Mouse (Mus musculus): ENCODE results near the gene Gba2.
"Not testable (repeated sequence)": the region's sequence is repeated elsewhere in the genome, so short reads cannot be mapped to it uniquely, and the experiment has no call there.

Gba2 gene

DNA sequence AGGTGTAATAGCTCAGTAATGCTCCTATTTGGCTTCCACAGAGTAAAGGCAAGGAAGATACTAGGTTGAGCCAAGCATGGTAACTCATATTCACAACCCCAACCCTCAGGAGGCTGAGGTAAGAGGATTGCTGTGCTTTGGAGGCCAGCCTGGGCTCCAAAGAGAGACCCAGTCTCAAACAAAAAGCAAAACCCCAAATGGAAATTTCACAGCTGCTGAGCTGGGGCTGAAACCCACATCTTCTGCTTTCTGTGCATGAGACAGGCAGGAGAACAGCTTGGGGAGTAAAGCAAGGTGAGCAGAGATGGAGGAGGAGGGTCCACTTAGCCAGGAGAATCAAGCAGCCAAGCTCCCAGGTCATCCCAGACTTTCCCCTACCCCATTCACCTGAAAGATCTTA is 24.8 kb downstream of the Gba2 start:
- no peak for DNase-seq (ENCODE audit: low read depth, low spot score)

DNA sequence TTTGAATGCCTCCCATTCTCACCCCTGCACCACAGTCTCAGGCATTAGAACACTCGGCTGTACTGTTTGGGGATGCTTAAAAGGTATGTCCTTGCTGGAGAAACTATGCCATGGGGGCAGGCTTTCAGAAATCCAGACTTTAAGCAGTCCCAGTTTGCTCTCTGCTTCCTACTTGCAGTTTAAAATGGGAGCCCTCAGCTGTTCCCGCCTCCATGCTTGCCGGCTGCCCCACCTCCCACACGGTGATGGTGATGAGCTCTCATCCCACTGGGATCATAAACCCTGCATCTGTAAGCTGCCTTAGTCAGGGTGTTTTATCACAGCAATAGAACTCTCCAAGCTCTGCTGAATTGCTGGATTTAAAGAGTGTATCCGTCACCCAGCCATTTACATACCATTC is 26.2 kb downstream of the Gba2 start:
- DNase-seq (ENCODE audit: low read depth, low spot score) = no peak

DNA sequence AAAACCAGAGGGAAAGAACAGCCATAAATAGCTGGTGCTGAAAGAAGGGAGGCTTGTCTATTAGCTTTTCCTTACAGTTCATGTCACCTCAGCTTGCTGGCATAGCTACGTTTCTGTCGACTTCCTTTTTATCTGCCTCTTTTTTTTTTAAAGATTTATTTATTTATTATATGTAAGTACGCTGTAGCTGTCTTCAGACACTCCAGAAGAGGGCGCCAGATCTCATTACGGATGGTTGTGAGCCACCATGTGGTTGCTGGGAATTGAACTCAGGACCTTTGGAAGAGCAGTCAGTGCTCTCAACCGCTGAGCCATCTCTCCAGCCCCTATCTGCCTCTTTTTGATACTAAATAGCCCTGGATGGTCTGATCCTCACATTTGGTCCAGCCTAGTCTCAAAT is 26.8 kb downstream of the Gba2 start:
- not testable (repeated sequence) for DNase-seq (ENCODE audit: low read depth, low spot score)

DNA sequence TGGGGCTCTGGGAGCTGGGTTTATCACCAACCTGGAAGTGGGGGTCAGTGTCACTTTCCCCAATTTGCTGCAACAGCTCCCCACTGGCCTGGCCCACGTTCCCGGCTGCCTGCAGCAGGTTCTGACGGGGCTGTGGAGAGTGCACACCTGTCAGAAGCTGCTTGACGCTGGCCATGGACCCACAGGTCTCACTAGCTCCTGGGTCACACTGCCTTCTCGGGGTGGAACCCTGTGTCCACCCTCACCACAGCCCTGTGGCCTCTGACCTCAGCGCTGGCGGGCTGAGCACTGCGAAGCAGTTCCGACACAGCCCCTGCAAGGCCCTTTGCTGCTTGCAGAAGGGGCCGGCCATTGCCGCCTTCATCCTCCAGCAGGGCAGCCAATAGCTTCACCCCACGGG is 29.6 kb downstream of the Gba2 start:
- no peak for DNase-seq (ENCODE audit: low read depth, low spot score)

DNA sequence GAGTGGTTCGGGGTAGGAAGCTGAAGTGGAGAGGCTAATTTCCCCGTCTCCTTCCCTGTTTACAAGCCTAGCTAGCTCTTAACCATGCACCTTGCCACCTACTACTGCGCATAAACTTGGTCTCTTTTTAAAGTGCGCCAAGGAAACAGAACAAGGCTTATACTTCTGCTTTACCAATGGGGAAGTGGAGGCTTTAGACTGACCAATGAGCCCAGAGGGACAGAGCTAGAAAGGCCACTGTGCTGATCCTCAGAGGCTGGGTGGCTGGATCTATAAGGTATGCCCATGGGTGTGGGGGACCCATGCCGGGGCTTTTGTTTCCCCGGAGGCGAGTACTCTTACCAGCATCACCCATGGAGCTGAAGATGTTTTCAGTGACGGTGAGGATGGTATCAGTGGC is 31.5 kb downstream of the Gba2 start:
- no peak for DNase-seq (ENCODE audit: low read depth, low spot score)

DNA sequence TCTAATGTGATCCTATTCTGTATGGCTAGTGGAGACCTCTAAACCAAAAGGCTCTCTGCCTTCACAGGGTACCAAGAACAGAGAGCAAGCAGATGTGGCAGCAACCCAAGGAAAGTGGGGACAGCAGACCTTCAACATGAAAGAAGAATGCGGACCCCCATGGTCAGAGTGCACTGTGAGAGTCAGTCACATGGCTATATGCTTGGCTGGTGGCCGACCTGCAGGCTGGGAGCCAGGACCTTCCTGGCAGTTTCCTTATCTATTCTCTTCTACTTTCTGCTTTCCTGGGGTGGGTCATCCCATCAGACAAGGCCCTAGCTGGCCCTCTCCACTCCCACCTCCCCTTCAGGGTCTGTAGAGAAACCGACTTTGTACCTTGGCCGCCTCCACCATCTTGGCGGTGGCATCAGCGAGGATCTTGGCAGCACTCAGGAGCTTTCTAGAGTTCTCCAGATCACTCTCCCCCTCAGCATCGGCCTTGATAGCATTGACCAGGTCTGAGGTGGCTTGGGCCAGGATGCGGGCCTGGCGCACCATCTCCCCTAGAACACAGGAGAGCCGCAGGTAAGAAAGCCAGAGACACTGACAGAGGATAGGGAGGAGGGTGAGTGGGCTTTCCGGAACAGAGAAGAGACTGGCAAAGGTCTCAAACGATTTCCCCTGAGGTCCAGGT is 32.2 kb downstream of the Gba2 start:
- DNase-seq (ENCODE audit: low read depth, low spot score) = no peak

DNA sequence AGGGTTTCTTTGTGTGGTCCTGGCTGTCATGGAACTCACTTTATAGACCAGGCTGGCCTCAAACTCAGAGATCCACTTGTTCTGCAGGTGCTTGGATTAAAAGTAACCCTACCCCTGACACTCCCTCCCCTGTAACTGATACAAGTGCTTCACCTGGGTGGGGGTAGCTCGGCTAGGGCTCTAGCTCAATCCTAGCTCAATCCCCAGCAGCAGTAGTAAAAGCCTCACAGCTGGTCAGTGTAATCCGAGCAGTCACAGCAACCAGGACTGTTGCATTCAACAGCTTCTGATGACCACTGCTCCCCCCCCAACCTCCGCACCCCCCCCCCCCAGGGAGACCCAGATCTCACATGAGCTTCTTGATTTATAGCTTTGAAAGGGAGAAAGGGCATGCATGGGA is 36.6 kb downstream of the Gba2 start:
- DNase-seq (ENCODE audit: low read depth, low spot score) = no peak

DNA sequence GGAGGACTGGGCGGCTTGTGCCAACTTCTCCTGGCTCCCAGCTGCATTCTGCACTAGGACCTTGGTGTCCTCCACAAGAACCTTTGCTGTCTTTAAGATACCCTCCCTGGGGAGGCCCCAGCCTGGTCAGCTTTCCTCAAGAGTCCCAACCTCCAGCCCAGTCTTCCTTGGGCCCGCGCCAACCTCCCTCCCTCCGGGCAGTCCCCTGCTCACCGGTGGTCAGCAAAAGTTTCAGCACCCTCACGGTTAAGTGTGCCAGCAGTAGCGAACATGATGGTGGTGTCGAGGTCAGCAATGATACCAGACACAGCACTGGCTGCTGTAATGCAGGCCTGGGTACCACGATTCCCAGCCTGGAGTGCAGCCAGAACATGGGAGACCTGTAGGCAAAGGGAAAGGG is 42.6 kb downstream of the Gba2 start:
- no peak for DNase-seq (ENCODE audit: low read depth, low spot score)

DNA sequence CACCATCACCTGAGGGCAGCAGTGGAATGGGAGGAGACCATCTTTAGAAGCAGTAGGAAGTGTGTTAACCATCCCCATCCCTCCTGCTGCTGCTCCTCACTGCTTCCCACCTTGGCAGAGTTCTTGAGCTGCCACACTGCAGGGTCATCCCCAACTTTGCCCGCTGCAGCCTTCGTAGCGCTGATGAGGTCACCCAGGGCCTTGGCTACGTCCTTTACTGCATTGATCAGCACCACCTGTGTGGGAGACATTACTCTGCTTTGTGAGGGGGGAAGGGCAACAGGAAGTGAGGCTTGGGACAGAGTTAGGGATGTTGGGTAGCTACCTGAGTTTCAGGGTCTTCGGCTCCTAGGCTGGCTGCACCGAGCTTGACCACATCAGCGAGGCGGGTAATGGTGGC is 43.0 kb downstream of the Gba2 start:
- no peak for DNase-seq (ENCODE audit: low read depth, low spot score)

DNA sequence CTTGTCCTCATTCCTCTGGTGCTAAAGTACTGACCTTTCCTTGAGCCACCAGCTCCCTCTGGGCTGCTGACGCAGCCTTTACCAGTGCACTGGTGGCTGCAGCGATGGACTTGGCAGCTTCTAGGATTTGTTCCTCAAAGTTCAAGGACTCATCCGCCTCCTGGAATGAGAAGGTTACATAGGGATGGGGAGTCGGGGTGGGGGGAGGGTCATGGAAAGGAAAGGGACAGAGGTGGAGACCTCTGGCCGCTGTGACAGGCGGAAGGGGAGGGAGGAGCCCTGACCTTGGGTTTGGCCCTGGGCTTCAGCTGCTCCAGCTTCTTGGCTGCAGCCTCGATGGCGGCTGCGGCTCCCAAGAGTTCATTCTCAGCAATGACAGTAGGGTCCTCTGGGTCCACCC is 45.4 kb downstream of the Gba2 start:
- no peak for DNase-seq (ENCODE audit: low read depth, low spot score)

DNA sequence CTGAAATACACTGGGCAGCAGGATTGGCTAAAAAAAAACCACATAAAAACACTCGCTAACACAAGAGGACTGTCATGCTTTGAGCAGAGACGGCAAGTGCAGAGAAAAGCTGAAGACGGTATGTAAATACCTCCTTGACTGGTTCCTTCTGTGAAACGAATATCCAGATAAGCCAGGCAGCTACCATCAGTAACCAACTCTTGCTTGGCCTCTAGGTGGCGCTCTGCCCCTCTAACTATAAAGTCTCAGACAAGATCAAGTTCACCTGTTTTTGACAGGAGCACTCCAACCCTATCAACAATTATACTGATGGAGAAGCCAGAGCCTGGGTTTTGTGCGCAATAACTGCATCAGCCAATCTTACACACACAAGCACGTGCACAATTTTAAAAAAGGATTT is 48.1 kb downstream of the Gba2 start:
- DNase-seq (ENCODE audit: low read depth, low spot score) = peak; percentile 81

DNA sequence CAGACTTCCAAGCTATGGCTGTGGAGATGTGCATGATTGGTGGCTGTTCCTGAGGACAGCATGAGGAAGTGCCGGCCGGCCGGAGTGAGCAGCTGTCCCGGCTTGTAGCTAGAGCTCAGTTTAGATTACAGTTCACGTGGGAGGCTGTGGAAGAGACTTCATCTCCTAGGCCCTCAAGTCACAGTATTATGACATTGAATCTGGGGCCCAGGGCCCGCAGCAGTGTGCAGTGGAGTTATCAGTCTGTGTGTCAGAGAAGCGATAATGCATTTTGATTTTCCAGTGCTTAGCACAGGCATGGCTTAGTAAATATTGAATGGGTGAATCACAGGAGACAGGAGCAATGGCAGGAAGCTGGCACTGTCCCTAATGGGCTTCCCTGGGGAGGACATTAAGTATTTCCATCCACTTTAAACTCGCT is 48.6 kb downstream of the Gba2 start:
- no peak for DNase-seq (ENCODE audit: low read depth, low spot score)

DNA sequence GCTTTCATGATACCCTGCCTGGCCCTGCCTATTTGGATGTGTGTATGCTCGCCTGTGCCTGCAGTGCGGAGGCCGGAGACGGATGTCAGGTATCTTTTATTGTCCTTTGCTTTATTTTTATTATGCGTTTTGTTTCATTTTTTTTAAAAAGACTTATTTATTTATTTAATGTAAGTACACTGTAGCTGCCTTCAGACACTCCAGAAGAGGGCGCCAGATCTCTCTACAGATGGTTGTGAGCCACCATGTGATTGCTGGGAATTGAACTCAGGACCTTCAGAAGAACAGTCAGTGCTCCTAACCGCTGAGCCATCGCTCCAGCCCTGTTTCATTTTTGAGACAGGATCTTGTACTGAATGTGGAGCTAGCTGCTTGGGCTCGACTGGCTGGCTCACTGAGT is 50.2 kb downstream of the Gba2 start:
- peak; percentile 49 for DNase-seq (ENCODE audit: low read depth, low spot score)

DNA sequence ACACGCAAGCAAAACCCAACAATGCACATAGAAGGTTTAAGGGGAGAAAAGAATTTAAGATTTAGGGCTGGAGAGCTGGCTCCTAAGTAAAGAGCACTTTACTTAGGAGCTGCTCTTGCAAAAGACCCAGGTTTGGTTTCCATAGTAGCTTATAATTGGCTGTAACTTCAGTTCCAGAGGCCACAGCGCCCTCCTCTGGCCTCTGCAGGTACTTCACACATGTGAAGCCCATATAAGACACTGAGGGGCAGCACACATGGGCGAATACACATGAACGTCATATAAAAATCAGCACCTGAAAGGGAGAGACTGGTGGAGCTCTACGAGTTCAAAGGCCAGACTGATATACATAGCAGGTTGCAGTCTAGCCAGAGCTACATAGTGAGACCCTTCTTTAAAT is 50.8 kb downstream of the Gba2 start:
- DNase-seq (ENCODE audit: low read depth, low spot score) = peak; percentile 48

DNA sequence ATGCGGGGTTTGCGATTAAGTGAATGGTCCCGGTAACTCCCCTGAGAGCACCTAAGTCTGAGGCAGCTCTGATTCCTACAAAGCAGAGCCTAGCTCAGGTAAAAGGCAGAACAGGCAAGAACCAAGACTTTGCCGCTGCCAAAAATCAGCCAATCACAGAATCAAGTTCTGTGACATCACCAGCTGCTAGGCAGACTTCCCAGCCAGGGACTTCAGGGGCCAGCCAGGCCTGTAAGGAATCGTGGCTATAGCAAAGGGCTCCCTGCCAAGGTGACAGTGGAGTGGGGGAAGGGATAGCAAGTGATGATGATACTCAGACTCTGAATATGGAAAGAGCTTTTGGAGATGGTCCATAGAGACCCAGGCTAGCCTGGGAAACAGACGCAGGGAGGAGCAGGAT is 58.7 kb downstream of the Gba2 start:
- peak; percentile 81 for DNase-seq (ENCODE audit: low read depth, low spot score)

DNA sequence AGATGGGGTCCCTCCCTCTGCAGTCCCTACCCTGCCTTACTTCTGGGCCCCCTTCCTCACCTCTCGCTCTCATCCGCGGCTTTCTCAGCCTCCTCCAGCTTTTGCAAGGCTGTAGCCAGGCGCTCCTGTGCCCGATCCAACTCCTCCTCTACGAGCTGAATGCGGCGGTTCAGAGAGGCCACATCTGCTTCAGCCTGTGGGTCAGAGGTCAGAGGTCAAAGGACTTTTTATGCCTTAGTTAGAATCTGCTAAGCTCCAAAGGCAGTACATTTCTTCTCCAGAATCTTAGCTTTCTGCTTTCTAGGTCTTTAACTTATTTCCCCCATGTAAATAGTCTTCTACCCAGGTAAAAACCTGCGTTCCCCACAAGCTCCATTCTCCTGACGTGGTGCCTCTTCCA is 59.1 kb downstream of the Gba2 start:
- no peak for DNase-seq (ENCODE audit: low read depth, low spot score)

All from CD4-positive helper T cell, adult 2 months (primary cell).